Mouse (Mus musculus) liver, adult 2 months (tissue): ENCODE measurements around the gene Mrc2. TPM values are rescaled to one million over a fixed set of nuclear protein-coding genes. Genes with fewer than 3 reads are reported as not detected.

Experiments
- DNase-seq: peaks from one replicate; pipeline ENCODE4 v3.0.0-alpha.2; 2011; ENCODE audit warnings: low read depth, low spot score; ENCODE audit errors: extremely low read depth
- H3K27ac ChIP-seq: fragments of 200-500 bp; replicated peaks from 2 replicates; pipeline ENCODE4 v1.5.1; 2012; ENCODE audit warnings: low read depth, mild to moderate bottlenecking, control low read depth, inconsistent platforms, low read length; ENCODE audit not compliant: insufficient read depth
- H3K27me3 ChIP-seq: fragments of 200-500 bp; 2 replicates; pipeline ENCODE4 v1.6.1; 2012; ENCODE audit warnings: mild to moderate bottlenecking, moderate library complexity, low read length, inconsistent platforms; ENCODE audit not compliant: control insufficient read depth, insufficient read depth
- H3K36me3 ChIP-seq: fragments of 200-500 bp; 2 replicates; pipeline ENCODE4 v1.6.1; 2012; ENCODE audit warnings: low read length, inconsistent platforms; ENCODE audit not compliant: control insufficient read depth, insufficient read depth
- H3K4me1 ChIP-seq: fragments of 200-500 bp; 2 replicates; pipeline ENCODE4 v1.6.1; 2011; ENCODE audit warnings: low read length; ENCODE audit not compliant: control insufficient read depth, insufficient read depth
- H3K4me3 ChIP-seq: fragments of 200-500 bp; 2 replicates; pipeline ENCODE4 v1.5.1; 2011; ENCODE audit warnings: low read depth, mild to moderate bottlenecking, control low read depth, low read length, moderate library complexity; ENCODE audit not compliant: insufficient read depth
- H3K79me2 ChIP-seq: fragments of 200-500 bp; 2 replicates; pipeline ENCODE4 v1.6.1; 2012; ENCODE audit warnings: inconsistent platforms, mild to moderate bottlenecking, low read length, moderate library complexity; ENCODE audit not compliant: control insufficient read depth, insufficient read depth
- H3K9ac ChIP-seq: fragments of 200-500 bp; 2 replicates; pipeline ENCODE4 v1.6.1; 2012; ENCODE audit warnings: low read depth, mild to moderate bottlenecking, control low read depth, inconsistent platforms, low read length
- CTCF ChIP-seq: fragments of 200-500 bp; IDR thresholded peaks from 2 replicates; pipeline ENCODE4 v1.5.1; 2011; ENCODE audit warnings: low read depth, low read length, control low read depth
- POLR2A ChIP-seq: fragments of 200-500 bp; IDR thresholded peaks from 2 replicates; pipeline ENCODE4 v1.6.1; 2011; ENCODE audit warnings: low read length, control low read depth; ENCODE audit not compliant: insufficient read depth; ENCODE audit errors: extremely low read depth
- WGBS: fragments of 180-500 bp; shearing (Covaris S2); methylation state at CpG from one replicate; pipeline ENCODE4 v1.1.7; 2018; 5-methylcytosine and 5-hydroxymethylcytosine counted together
- polyA plus RNA-seq: library from polyadenylated mRNA; depleted of rRNA; stranded (reverse); fragments of >200 nt; gene quantifications from 2 replicates; pipeline ENCODE4 v1.2.3, GENCODE M21; 2012
- total RNA-seq: library from RNA; depleted of rRNA; stranded (reverse); fragments of >200 nt; gene quantifications from 2 replicates; pipeline ENCODE4 v1.2.3, GENCODE M21; 2014

The Mrc2 gene
- total and polyA plus RNA-seq, 2 experiments, result 0.55 to 0.91 TPM

DNA sequence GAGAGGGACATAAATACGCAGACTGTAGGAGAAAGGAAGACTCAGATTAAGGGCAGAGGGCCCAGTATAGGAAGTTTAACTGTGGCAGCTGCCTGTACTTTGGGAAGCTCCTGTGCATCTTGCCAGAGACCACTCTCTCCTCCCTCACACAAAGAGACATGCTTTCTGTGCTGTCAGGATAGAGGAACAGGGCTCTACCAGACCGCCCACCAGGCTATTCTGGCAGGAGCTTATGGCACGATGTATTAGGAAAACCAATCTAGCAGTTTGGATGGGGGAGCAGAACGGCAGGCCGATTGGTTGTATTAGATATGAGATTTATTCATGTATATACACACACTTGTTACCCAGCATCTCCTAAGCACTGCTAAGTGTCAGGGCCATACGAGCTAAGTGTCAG is 25.3 kb downstream of the Mrc2 start:
- H3K4me3 ChIP-seq, result no peak overlapping the region
- H3K79me2 ChIP-seq, result no peaks in the 10 kb centered on the region
- DNase-seq, result no peak
- H3K9ac ChIP-seq, result no peak overlapping the region
- no peaks in the 10 kb centered on the region for H3K36me3 ChIP-seq
- TF ChIP-seq POLR2A (no peak), CTCF (no peak)
- H3K4me1 ChIP-seq, result no peaks in the 10 kb centered on the region
- no peaks in the 10 kb centered on the region for H3K27me3 ChIP-seq
- H3K27ac ChIP-seq, result no peak overlapping the region
- 95% methylated on average over 6 of the region's 6 CpGs for WGBS

DNA sequence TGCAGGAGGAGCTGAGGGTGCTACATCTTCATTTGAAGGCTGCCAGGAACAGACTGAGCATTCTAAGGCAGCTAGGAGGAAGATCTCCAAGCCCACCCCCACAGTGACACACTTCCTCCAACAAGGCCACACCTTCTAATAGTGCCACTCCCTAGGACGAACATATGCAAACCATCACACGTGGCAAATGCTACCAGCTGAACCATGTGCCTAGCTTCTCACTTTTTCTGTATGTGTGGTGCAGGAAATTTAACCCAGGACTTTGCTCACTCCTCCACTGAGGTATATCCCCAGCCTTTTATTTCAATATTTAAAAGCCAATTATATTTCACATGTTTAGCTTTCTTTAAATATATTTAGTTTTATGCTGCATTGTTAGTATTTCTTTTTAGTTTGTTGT is 28.6 kb downstream of the Mrc2 start:
- no peak for DNase-seq
- TF ChIP-seq POLR2A, result no peak
- TF ChIP-seq CTCF, result no peak
- Histone ChIP-seq H3K36me3 (no peaks in the 10 kb centered on the region), H3K79me2 (no peaks in the 10 kb centered on the region), H3K4me1 (no peaks in the 10 kb centered on the region), H3K27ac (no peak overlapping the region), H3K9ac (no peak overlapping the region), H3K4me3 (no peak overlapping the region), H3K27me3 (no peaks in the 10 kb centered on the region)
- WGBS, result 60% methylated on average over 2 of the region's 2 CpGs

DNA sequence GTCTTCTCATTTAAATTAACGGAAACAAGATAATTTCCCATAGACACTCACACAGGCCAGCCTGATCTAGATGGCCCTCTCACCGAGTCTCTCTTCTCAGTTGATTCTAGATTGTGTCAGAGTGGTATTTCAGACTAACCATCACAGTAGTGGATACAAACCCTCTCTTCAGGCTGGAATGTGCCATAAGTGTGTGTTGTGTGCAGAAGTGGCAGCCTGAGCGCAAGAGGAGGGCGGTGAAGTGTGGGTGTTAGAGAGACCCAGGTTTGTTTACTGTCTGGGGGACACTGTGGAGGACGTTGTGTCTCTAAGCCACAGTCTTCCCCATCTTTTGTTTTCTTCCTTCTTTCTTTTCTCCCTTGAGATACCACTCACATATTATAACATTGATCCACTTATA is 31.1 kb downstream of the Mrc2 start:
- no peaks in the 10 kb centered on the region for H3K27me3 ChIP-seq
- no peak overlapping the region for H3K4me3 ChIP-seq
- H3K9ac ChIP-seq, result no peak overlapping the region
- H3K27ac ChIP-seq, result no peak overlapping the region
- 87% methylated on average over 5 of the region's 5 CpGs for whole genome bisulfite sequencing
- H3K4me1 ChIP-seq, result no peaks in the 10 kb centered on the region
- H3K36me3 ChIP-seq, result no peaks in the 10 kb centered on the region
- H3K79me2 ChIP-seq, result no peaks in the 10 kb centered on the region
- no peak for TF ChIP-seq POLR2A
- TF ChIP-seq CTCF, result no peak
- DNase-seq, result no peak

DNA sequence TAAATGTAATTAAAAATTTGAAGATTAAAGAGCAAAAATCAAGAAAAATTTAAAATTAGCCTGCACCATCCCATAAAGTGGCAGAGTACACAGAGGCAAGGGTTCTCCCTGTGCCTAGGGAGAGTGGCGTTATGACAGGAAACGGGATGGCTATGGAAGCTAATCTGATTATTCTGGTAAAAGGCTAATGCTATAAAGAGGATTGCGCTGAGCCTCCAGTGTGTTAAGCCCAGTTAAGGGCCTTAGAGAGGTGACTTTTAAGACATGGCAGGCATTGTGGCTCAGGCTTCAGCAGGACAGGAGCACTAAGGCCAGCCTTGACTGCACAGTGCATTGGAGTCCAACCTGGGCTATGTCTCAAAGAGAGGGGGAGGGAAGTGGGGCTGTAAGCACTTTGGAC is 34.7 kb downstream of the Mrc2 start:
- no peak overlapping the region for H3K9ac ChIP-seq
- TF ChIP-seq POLR2A, result no peak
- no peak for TF ChIP-seq CTCF
- 95% methylated on average over 3 of the region's 3 CpGs for WGBS
- H3K36me3 ChIP-seq, result no peaks in the 10 kb centered on the region
- H3K79me2 ChIP-seq, result no peaks in the 10 kb centered on the region
- no peak for DNase-seq
- no peaks in the 10 kb centered on the region for H3K27me3 ChIP-seq
- H3K4me3 ChIP-seq, result no peak overlapping the region
- no peaks in the 10 kb centered on the region for H3K4me1 ChIP-seq
- H3K27ac ChIP-seq, result no peak overlapping the region

DNA sequence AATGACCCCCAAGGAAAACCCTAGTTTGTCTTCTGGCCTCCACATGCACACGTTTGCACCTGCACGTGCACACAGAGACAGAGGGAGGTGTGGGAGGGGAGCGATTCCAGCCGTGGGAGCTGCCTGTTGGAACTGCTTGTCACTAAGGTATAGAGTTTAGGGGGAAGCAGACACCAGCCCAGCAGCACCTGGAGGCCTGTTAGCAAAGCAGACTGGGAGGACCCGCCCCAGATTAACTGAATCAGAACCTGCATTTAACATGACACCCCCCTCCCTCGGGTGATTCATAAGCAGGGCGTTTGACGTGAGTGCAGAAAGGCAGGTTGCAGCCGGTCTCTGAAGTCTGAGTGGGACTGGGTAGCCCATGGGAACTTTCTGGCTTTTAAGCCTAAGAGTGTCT is 37.5 kb downstream of the Mrc2 start:
- H3K9ac ChIP-seq, result no peak overlapping the region
- WGBS, result 76% methylated on average over 9 of the region's 9 CpGs
- H3K79me2 ChIP-seq, result no peaks in the 10 kb centered on the region
- H3K4me3 ChIP-seq, result no peak overlapping the region
- no peaks in the 10 kb centered on the region for H3K27me3 ChIP-seq
- no peak for DNase-seq
- H3K4me1 ChIP-seq, result no peaks in the 10 kb centered on the region
- no peaks in the 10 kb centered on the region for H3K36me3 ChIP-seq
- no peak overlapping the region for H3K27ac ChIP-seq
- no peak for TF ChIP-seq CTCF
- no peak for TF ChIP-seq POLR2A

DNA sequence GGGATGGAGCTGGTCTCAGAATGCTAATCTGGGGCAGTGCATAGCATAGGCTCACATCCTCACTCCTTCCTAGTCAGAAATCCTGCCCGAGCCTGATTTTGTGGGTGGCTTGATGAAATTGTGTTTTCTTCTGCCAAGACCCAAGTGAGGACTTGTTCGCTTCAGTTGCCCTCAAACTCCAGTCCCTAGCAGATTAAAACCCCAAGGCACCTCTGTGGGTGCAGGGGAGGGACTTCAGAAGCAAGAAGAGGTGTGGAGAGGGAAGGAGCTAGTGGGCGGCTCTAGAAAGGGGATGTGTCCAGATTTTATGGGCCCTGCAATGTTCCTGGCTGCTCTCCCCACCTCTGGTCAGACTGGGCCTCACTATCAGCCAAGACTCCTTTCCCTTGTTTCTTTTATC is 38.7 kb downstream of the Mrc2 start:
- TF ChIP-seq CTCF (no peak), POLR2A (no peak)
- H3K4me1 ChIP-seq, result no peaks in the 10 kb centered on the region
- no peak overlapping the region for H3K9ac ChIP-seq
- no peak overlapping the region for H3K4me3 ChIP-seq
- H3K36me3 ChIP-seq, result no peaks in the 10 kb centered on the region
- H3K79me2 ChIP-seq, result no peaks in the 10 kb centered on the region
- no peak overlapping the region for H3K27ac ChIP-seq
- 90% methylated on average over 3 of the region's 3 CpGs for WGBS
- no peaks in the 10 kb centered on the region for H3K27me3 ChIP-seq
- DNase-seq, result no peak
